Mouse (Mus musculus) hindbrain, embryonic 11.5 days (tissue): ENCODE results near the gene Srp68. TPM values are rescaled to one million over a fixed set of nuclear protein-coding genes. Genes with fewer than 3 reads are reported as not detected.

ENCODE experiments used
- ATAC-seq: fragments of 200-750 bp; cut with Nextera tagmentation; 2 replicates; pipeline ENCODE4 v1.8.0; 2017; ENCODE audit warnings: mild to moderate bottlenecking, moderate TSS enrichment, moderate library complexity; ENCODE audit not compliant: low FRiP score
- DNase-seq: peaks from one replicate; pipeline ENCODE4 v3.0.0-alpha.2; 2015; ENCODE audit warnings: low spot score
- H3K27ac ChIP-seq: fragments of 300-500 bp; sonication (generic); 2 replicates; pipeline ENCODE4 v1.5.1; 2014; ENCODE audit warnings: mild to moderate bottlenecking, low read depth, low read length
- H3K27me3 ChIP-seq: fragments of 300-500 bp; sonication (generic); 2 replicates; pipeline ENCODE4 v1.6.1; 2014; ENCODE audit warnings: mild to moderate bottlenecking, low read length, moderate library complexity, mixed read lengths; ENCODE audit not compliant: control insufficient read depth, insufficient read depth
- H3K36me3 ChIP-seq: fragments of 300-500 bp; sonication (generic); 2 replicates; pipeline ENCODE4 v1.6.1; 2014; ENCODE audit warnings: mild to moderate bottlenecking, low read length, moderate library complexity, mixed read lengths; ENCODE audit not compliant: control insufficient read depth, insufficient read depth
- H3K4me1 ChIP-seq: fragments of 300-500 bp; sonication (generic); replicated peaks from 2 replicates; pipeline ENCODE4 v1.6.1; 2014; ENCODE audit warnings: low read length, mixed read lengths; ENCODE audit not compliant: control insufficient read depth, insufficient read depth
- H3K4me2 ChIP-seq: fragments of 300-500 bp; sonication (generic); replicated peaks from 2 replicates; pipeline ENCODE4 v1.6.1; 2014; ENCODE audit warnings: mild to moderate bottlenecking, low read depth, low read length
- H3K4me3 ChIP-seq: fragments of 300-500 bp; sonication (generic); 2 replicates; pipeline ENCODE4 v1.5.1; 2014; ENCODE audit warnings: low read depth, low read length
- H3K9ac ChIP-seq: fragments of 300-500 bp; sonication (generic); 2 replicates; pipeline ENCODE4 v1.6.1; 2014; ENCODE audit warnings: low read depth, low read length
- H3K9me3 ChIP-seq: fragments of 300-500 bp; sonication (generic); 2 replicates; pipeline ENCODE4 v1.6.1; 2016; ENCODE audit warnings: low read length; ENCODE audit not compliant: control insufficient read depth
- WGBS: fragments of 180-500 bp; shearing (Covaris S2); extraction: QIAGEN DNeasy Blood & Tissue Kit; methylation state at CpG from one replicate; pipeline ENCODE4 v1.1.7; 2014; 5-methylcytosine and 5-hydroxymethylcytosine counted together
- polyA plus RNA-seq: library from polyadenylated mRNA; unstranded; fragments of >200 nt; fragmentation: Nextera tagmentation; extraction: Ambion mirVana; gene quantifications from 2 replicates; pipeline ENCODE4 v1.2.1, GENCODE M21; 2014

Srp68 gene
- 72.4 and 74.0 TPM in 2 replicates for polyA plus RNA-seq

- Histone ChIP-seq H3K4me2 (peak within 1 kb of the TSS; percentile 84), H3K4me3 (peak within 1 kb of the TSS; percentile 90), H3K4me1 (peaks cover 7% of the 10 kb centered on the region; the same call in 1 of the 2 replicates), H3K9ac (peak within 1 kb of the TSS; percentile 84), H3K27me3 (no peaks in the 10 kb centered on the region), H3K9me3 (no peaks in the 10 kb centered on the region), H3K36me3 (no peaks in the 10 kb centered on the region), H3K27ac (peak within 1 kb of the TSS; percentile 83)
- 4% methylated on average over 32 of the region's 32 CpGs for WGBS
- ATAC-seq (peak; percentile 96), DNase-seq (peak; percentile 90)
These were observed at the start of gene Srp68 for GRCm38 (mm10) chr11:116274045-116274666. TSS of gene Srp68 (minus strand) at chr11:116274217.

- H3K27ac ChIP-seq: no peak overlapping the region
- peak overlapping the region; percentile 66 for H3K9ac ChIP-seq
- ATAC-seq: peak; percentile 72
- H3K36me3 ChIP-seq: no peaks in the 10 kb centered on the region
- DNase-seq: peak; percentile 94
- H3K4me1 ChIP-seq: peaks cover 2% of the 10 kb centered on the region; the same call in 1 of the 2 replicates
- H3K4me3 ChIP-seq: peak overlapping the region; percentile 32
- 2% methylated on average over 41 of the region's 41 CpGs for WGBS
- H3K9me3 ChIP-seq: no peaks in the 10 kb centered on the region
- peak overlapping the region; percentile 93 for H3K4me2 ChIP-seq
- H3K27me3 ChIP-seq: no peaks in the 10 kb centered on the region
These were observed 45.0 kb upstream of the Srp68 start for GRCm38 (mm10) chr11:116318719-116319659.

GRCm38 (mm10) chr11:116312359-116312758 is 38.3 kb upstream of the Srp68 start:
- Histone ChIP-seq H3K27ac (no peak overlapping the region), H3K4me2 (no peak overlapping the region), H3K9me3 (no peaks in the 10 kb centered on the region), H3K4me1 (no peaks in the 10 kb centered on the region; the same call in 1 of the 2 replicates), H3K4me3 (no peak overlapping the region), H3K36me3 (no peaks in the 10 kb centered on the region), H3K9ac (no peak overlapping the region), H3K27me3 (no peaks in the 10 kb centered on the region)
- ATAC-seq (no peak), DNase-seq (no peak)
- 52% methylated on average over 8 of the region's 8 CpGs for WGBS

- 57% methylated on average over 8 of the region's 8 CpGs for WGBS
These were observed 37.2 kb upstream of the Srp68 start for GRCm38 (mm10) chr11:116311169-116311568.

GRCm38 (mm10) chr11:116309601-116310000 is 35.6 kb upstream of the Srp68 start:
- WGBS: 76% methylated on average over 3 of the region's 3 CpGs
- H3K27ac ChIP-seq: no peak overlapping the region
- H3K9ac ChIP-seq: no peak overlapping the region
- H3K4me2 ChIP-seq: no peak overlapping the region
- H3K4me1 ChIP-seq: no peaks in the 10 kb centered on the region
- DNase-seq: no peak
- H3K36me3 ChIP-seq: 0 out of 2 replicates have a peak, but pooled peaks cover 1% of the 10 kb centered on the region
- H3K4me3 ChIP-seq: no peak overlapping the region
- no peaks in the 10 kb centered on the region for H3K9me3 ChIP-seq
- H3K27me3 ChIP-seq: no peaks in the 10 kb centered on the region
- ATAC-seq: no peak

More at GRCm38 (mm10) chr11:116311169-116311568, 37.2 kb upstream of the Srp68 start:
- Histone ChIP-seq H3K27me3 (no peaks in the 10 kb centered on the region), H3K36me3 (no peaks in the 10 kb centered on the region), H3K4me3 (no peak overlapping the region), H3K4me2 (no peak overlapping the region), H3K4me1 (no peaks in the 10 kb centered on the region; the same call in 1 of the 2 replicates), H3K27ac (no peak overlapping the region), H3K9me3 (no peaks in the 10 kb centered on the region), H3K9ac (no peak overlapping the region)
- ATAC-seq: no peak
- no peak for DNase-seq

- DNase-seq (no peak), ATAC-seq (no peak)
- Histone ChIP-seq H3K27ac (no peak overlapping the region), H3K9ac (no peak overlapping the region), H3K4me2 (no peak overlapping the region), H3K36me3 (0 out of 2 replicates have a peak, but pooled peaks cover 2% of the 10 kb centered on the region), H3K4me1 (no peaks in the 10 kb centered on the region), H3K4me3 (no peak overlapping the region), H3K27me3 (no peaks in the 10 kb centered on the region), H3K9me3 (no peaks in the 10 kb centered on the region)
- whole genome bisulfite sequencing: 92% methylated on average over 12 of the region's 12 CpGs
These were observed 33.9 kb upstream of the Srp68 start for GRCm38 (mm10) chr11:116307762-116308531.

GRCm38 (mm10) chr11:116307019-116307725 is 33.2 kb upstream of the Srp68 start, which contains the start of gene Exoc7:
TSS of gene Exoc7 (minus strand) at chr11:116307233.
- 0 out of 2 replicates have a peak within 1 kb of the TSS, but pooled peaks have one; percentile 27 for H3K27ac ChIP-seq
- no peaks in the 10 kb centered on the region for H3K27me3 ChIP-seq
- H3K9me3 ChIP-seq: no peaks in the 10 kb centered on the region
- DNase-seq: no peak
- H3K9ac ChIP-seq: peak within 1 kb of the TSS; percentile 71
- peak; percentile 34; the same call in 1 of the 2 replicates for ATAC-seq
- peak within 1 kb of the TSS; percentile 68 for H3K4me3 ChIP-seq
- WGBS: 88% methylated on average over 10 of the region's 10 CpGs
- 0 out of 2 replicates have a peak, but pooled peaks cover 2% of the 10 kb centered on the region for H3K36me3 ChIP-seq
- peak within 1 kb of the TSS; percentile 78 for H3K4me2 ChIP-seq
- H3K4me1 ChIP-seq: no peaks in the 10 kb centered on the region
